Comparison of ENCODE assay signal across 35 mouse cellular contexts in the genomic region with DNA sequence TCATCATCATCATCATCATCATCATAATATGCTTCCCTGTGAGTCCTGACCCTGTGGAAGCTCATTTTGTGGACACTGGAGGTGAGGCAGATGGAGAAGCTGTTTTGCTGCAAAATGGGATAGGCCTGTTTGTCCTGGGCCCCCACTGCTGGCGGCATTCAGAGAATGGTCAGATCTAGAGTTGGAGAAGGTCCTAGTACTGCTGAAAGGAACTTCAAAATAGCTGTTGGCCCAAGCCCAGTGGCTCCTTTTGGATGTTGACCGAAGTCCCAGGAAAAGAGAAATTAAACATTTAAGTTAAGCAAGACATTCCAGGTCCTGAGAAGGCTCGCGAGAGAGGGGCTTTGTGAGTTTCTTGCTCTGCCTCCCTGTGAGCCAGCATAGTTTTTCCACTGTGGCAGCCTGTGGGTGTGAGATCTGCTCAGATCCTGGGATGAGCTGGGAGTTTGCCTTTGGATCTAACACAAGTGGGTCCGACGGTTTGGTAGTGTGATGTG. TPM values are rescaled to one million over a fixed set of nuclear protein-coding genes. Genes with fewer than 3 reads are reported as not detected.
DNase-seq lines count a peak whose midpoint lies in the region; ATAC-seq lines count a peak whose summit lies in the region.
"Had no signal": no experiment of that assay in that cellular context is flagged by ENCODE, and none has a peak within 500 bp of the region (broad histone marks: within the 10 kb centered on the region; RNA-seq: fewer than 3 reads in every experiment).

No protein-coding gene starts in this region.

- 54% methylated on average over 6 of the region's 6 CpGs for WGBS in lung, embryonic 16.5 days
- WGBS in neural tube, embryonic 11.5 days, result 98% methylated on average over 6 of the region's 6 CpGs

- ATAC-seq in frontal cortex, adult (ENCODE audit: low TSS enrichment), result peak; percentile 28; the same call in 1 of the 2 replicates
- ATAC-seq in lung, embryonic 16.5 days (ENCODE audit: low read depth), result peak; percentile 61
- ATAC-seq in neural tube, embryonic 11.5 days (ENCODE audit: insufficient read depth, low FRiP score, low TSS enrichment), result no peak
- ATAC-seq: forebrain, embryonic 14.5 days; forebrain, postnatal 0 days; Patski had no signal

- H3K27me3 ChIP-seq in lung, embryonic 16.5 days (ENCODE audit: control insufficient read depth, insufficient read depth, low read depth, low read length), result no peaks in the 10 kb centered on the region
- H3K27me3 ChIP-seq in neural tube, embryonic 11.5 days (ENCODE audit: control insufficient read depth, insufficient read depth, low read length), result no peaks in the 10 kb centered on the region
- H3K27me3 ChIP-seq: embryonic facial prominence, embryonic 12.5 days; embryonic facial prominence, embryonic 15.5 days; Patski had no signal

- intact Hi-C loops in left cerebral cortex, postnatal 4 days (cut with DNase I), result no loop called here

- H3K4me3 ChIP-seq in lung, embryonic 16.5 days (ENCODE audit: low read length), result no peak overlapping the region
- no peak overlapping the region for H3K4me3 ChIP-seq in neural tube, embryonic 11.5 days (ENCODE audit: low read depth, low read length)
- H3K4me3 ChIP-seq: embryonic facial prominence, embryonic 12.5 days; embryonic facial prominence, embryonic 15.5 days; heart, adult 2 months; heart, embryonic 10.5 days; heart, embryonic 13.5 days had no signal

- H3K4me2 ChIP-seq in lung, embryonic 16.5 days (ENCODE audit: low read depth, low read length), result no peak overlapping the region
- H3K4me2 ChIP-seq in neural tube, embryonic 11.5 days (ENCODE audit: low read depth), result no peak overlapping the region
- H3K4me2 ChIP-seq: embryonic facial prominence, embryonic 12.5 days; embryonic facial prominence, embryonic 15.5 days; heart, embryonic 13.5 days; hindbrain, embryonic 14.5 days had no signal

- peak overlapping the region; percentile 57; the same call in 1 of the 2 replicates for H3K27ac ChIP-seq in lung, embryonic 16.5 days (ENCODE audit: low read length)
- no peak overlapping the region for H3K27ac ChIP-seq in neural tube, embryonic 11.5 days (ENCODE audit: low read depth, low read length)
- H3K27ac ChIP-seq: embryonic facial prominence, embryonic 12.5 days; embryonic facial prominence, embryonic 15.5 days; heart, adult 2 months; heart, embryonic 10.5 days; heart, embryonic 13.5 days; hindbrain, embryonic 14.5 days had no signal

- H3K9me3 ChIP-seq in lung, embryonic 16.5 days (ENCODE audit: control insufficient read depth, low read length), result no peaks in the 10 kb centered on the region
- no peaks in the 10 kb centered on the region for H3K9me3 ChIP-seq in neural tube, embryonic 11.5 days (ENCODE audit: control insufficient read depth, low read length)
- H3K9me3 ChIP-seq: embryonic facial prominence, embryonic 12.5 days; embryonic facial prominence, embryonic 15.5 days; heart, embryonic 10.5 days; heart, embryonic 13.5 days had no signal

- peaks cover 7% of the 10 kb centered on the region; the same call in 1 of the 2 replicates for H3K4me1 ChIP-seq in lung, embryonic 16.5 days (replicated peaks; ENCODE audit: control insufficient read depth, insufficient read depth, low read length)
- H3K4me1 ChIP-seq in neural tube, embryonic 11.5 days (ENCODE audit: control insufficient read depth, insufficient read depth, low read length), result no peaks in the 10 kb centered on the region
- H3K4me1 ChIP-seq: embryonic facial prominence, embryonic 12.5 days; embryonic facial prominence, embryonic 15.5 days had no signal

- no peak overlapping the region for H3K9ac ChIP-seq in lung, embryonic 16.5 days (ENCODE audit: low read length)
- H3K9ac ChIP-seq in neural tube, embryonic 11.5 days (ENCODE audit: low read length), result no peak overlapping the region
- H3K9ac ChIP-seq: embryonic facial prominence, embryonic 12.5 days; embryonic facial prominence, embryonic 15.5 days; forebrain, postnatal 0 days; heart, embryonic 13.5 days; hindbrain, embryonic 14.5 days had no signal

- no peak for DNase-seq in frontal cortex, postnatal 10 days (ENCODE audit: low spot score in 2 of 2)
- no peak for DNase-seq in lung, adult 18-20 months
- peak; percentile 2 for DNase-seq in neural tube, embryonic 11.5 days (ENCODE audit: low spot score)
- no peak for DNase-seq in neural tube, embryonic 10.5 days (ENCODE audit: extremely low spot score, low spot score)
- peak; percentile 12 for DNase-seq in lung, postnatal 14 days
- no peak for DNase-seq in left cerebral cortex, postnatal 4 days
- DNase-seq: adrenal gland, postnatal 14 days; cerebellum, adult 11 months; cerebellum, adult 2 months; cerebellum, adult 9-11 months; cerebellum, postnatal 25 days; forebrain, postnatal 0 days; gastrocnemius, postnatal 10 days; gastrocnemius, postnatal 36 days; heart, adult 2 months; heart, postnatal 14 days; heart, postnatal 4 days had no signal

- H3K36me3 ChIP-seq in lung, embryonic 16.5 days (ENCODE audit: control insufficient read depth, insufficient read depth, low read length), result no peaks in the 10 kb centered on the region
- H3K36me3 ChIP-seq in neural tube, embryonic 11.5 days (ENCODE audit: control insufficient read depth, insufficient read depth, low read length), result no peaks in the 10 kb centered on the region
- H3K36me3 ChIP-seq: embryonic facial prominence, embryonic 12.5 days; embryonic facial prominence, embryonic 15.5 days; G1E; heart, embryonic 10.5 days; heart, embryonic 13.5 days had no signal

RNA-seq across cellular contexts. Expression of gene Susd4, which starts 15.4 kb away (rescaled TPM):
- polyA plus RNA-seq in lung, embryonic 16.5 days (2015; fragmentation: Nextera tagmentation; extraction: Ambion mirVana), result 25.1 and 26.1 TPM in 2 replicates
- polyA plus RNA-seq in neural tube, embryonic 11.5 days (2014; fragmentation: Nextera tagmentation; extraction: Ambion mirVana), result 29.1 and 30.0 TPM in 2 replicates
- 10 to 100 TPM; 40.2 to 49.1 TPM for total RNA-seq in left cerebral cortex, postnatal 4 days (2021)
- total RNA-seq: common myeloid progenitor, adult 5-6 weeks; G1E; granulocyte monocyte progenitor cell, adult 5-6 weeks had no signal
- polyA plus RNA-seq: G1E had no signal

RNA-seq across cellular contexts. Expression of gene Ccdc185, which starts 30.1 kb away (rescaled TPM):
- not detected in 2 replicates for polyA plus RNA-seq in lung, embryonic 16.5 days (2015; fragmentation: Nextera tagmentation; extraction: Ambion mirVana)
- not detected in 2 replicates for polyA plus RNA-seq in neural tube, embryonic 11.5 days (2014; fragmentation: Nextera tagmentation; extraction: Ambion mirVana)
- total RNA-seq in left cerebral cortex, postnatal 4 days (2021), result not detected
- total RNA-seq: adrenal gland, adult 18-20 months; adrenal gland, postnatal 14 days; adrenal gland, postnatal 4 days; common myeloid progenitor, adult 5-6 weeks; forebrain, postnatal 0 days; gastrocnemius, adult 18-20 months; gastrocnemius, postnatal 10 days; gastrocnemius, postnatal 36 days; granulocyte monocyte progenitor cell, adult 5-6 weeks; heart, adult 2 months; heart, postnatal 14 days; heart, postnatal 4 days had no signal
- polyA plus RNA-seq: cerebellum, adult 2 months; embryonic facial prominence, embryonic 12.5 days; embryonic facial prominence, embryonic 15.5 days; forebrain, embryonic 11.5 days; forebrain, embryonic 14.5 days; forebrain, postnatal 0 days; G1E; heart, embryonic 13.5 days; heart, embryonic 16.5 days; hindbrain, embryonic 11.5 days; hindbrain, embryonic 14.5 days; Patski had no signal

Comparison
In these comparisons a context has a peak if more than half of its experiments do, and no peak if none do; other contexts are left out.
1. DNase-seq: peak in neural tube, embryonic 11.5 days (single experiment) and lung, postnatal 14 days (single experiment); none in frontal cortex, postnatal 10 days (0 of 2), lung, adult 18-20 months (0 of 2), neural tube, embryonic 10.5 days (single experiment) and left cerebral cortex, postnatal 4 days (single experiment).